Mouse (Mus musculus) macrophage (primary cell): ENCODE measurements at regions not wholly inside any gene's neighbourhood (a gene's known extent, or its start where the extent isn't known, plus 50 kb on each side); places are given as distances from the start of the nearest gene placed in this dataset.
"Not testable (repeated sequence)": the region's sequence is repeated elsewhere in the genome, so short reads cannot be mapped to it uniquely, and the experiment has no call there.

ENCODE experiments used
- H3K27ac ChIP-seq: fragments of 350-480 bp; formaldehyde crosslinking; 2 replicates; pipeline ENCODE4 v1.9.0; 2021
- H3K36me3 ChIP-seq: fragments of 350-480 bp; formaldehyde crosslinking; 2 replicates; pipeline ENCODE4 v1.9.0; 2021; ENCODE audit errors: inconsistent target
- H3K4me3 ChIP-seq: fragments of 350-480 bp; formaldehyde crosslinking; 2 replicates; pipeline ENCODE4 v1.9.0; 2021; ENCODE audit errors: inconsistent target
- H3K79me2 ChIP-seq: fragments of 350-480 bp; formaldehyde crosslinking; 2 replicates; pipeline ENCODE4 v1.9.0; 2021; ENCODE audit errors: inconsistent target
- WGBS: methylation state at CpG from one replicate; pipeline ENCODE4 v1.1.7; 2026; ENCODE audit warnings: inconsistent platforms; ENCODE audit not compliant: missing documents; 5-methylcytosine and 5-hydroxymethylcytosine counted together

DNA sequence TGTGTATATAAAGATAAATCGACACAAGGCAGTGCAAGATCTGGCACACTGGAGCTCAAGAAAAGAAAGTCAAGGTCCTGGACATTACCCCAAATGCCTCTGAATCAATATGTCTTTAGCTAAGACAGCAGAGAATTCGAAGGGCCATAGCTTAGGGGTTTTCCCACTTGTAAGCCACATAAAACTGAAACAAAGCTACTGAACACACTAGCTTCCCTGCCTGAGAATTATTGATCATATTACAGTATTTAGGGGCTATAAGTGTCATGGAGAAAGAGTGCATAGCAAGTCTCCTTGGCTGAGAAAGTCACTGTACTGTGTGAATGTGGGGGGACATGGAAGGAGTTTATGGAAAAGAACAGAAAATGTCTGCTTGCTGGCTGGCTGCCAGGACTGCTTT, 207.3 kb upstream of the Htr1f start:
- no peak overlapping the region for H3K4me3 ChIP-seq
- no peaks in the 10 kb centered on the region for H3K79me2 ChIP-seq
- 59% methylated on average over 2 of the region's 2 CpGs for WGBS
- H3K27ac ChIP-seq: no peak overlapping the region
- H3K36me3 ChIP-seq: no peaks in the 10 kb centered on the region

DNA sequence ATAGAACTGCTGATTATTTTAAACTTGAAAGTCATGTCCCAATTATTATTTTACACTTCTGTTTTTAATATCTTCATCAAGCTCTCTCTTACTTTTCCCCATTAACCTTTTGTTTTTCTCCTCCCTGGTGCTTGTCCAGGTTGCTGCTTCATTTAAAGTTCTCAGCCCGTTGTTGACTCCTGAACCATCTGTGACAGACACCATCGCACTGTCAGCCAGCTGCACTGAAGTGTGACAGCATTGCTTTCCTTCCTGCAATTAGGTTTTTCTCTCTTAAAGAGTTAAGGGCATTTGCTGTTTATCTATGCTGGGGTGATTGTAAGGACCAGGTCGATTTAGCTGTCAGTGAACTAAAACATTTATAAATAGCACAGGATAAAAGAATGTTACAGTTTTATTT, 205.3 kb upstream of the Pou1f1 start:
- no peak overlapping the region for H3K27ac ChIP-seq
- 81% methylated on average over 3 of the region's 3 CpGs for WGBS
- no peaks in the 10 kb centered on the region for H3K79me2 ChIP-seq
- no peaks in the 10 kb centered on the region for H3K36me3 ChIP-seq
- H3K4me3 ChIP-seq: no peak overlapping the region

DNA sequence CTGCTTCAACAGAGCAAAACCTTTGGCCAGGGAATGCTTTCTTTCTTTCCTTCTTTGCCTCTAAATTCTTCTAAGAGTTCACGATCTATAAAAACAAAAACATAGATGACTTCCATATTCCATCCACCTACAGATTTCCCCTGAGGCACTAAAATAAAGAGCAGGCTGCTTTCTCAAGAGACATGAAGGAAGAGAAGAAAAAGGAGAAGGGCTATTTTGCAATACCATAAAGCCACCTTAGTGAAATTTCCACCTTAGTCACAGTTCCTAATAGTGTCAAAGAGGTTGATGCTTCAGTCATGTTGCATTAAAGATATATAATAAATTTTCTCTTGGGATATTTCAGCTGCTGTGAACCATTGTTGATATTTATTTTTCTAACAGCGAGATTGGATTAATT, 187.9 kb upstream of the Pou1f1 start:
- no peak overlapping the region for H3K27ac ChIP-seq
- H3K79me2 ChIP-seq: no peaks in the 10 kb centered on the region
- WGBS: 100% methylated on average over 2 of the region's 2 CpGs
- no peaks in the 10 kb centered on the region for H3K36me3 ChIP-seq
- no peak overlapping the region for H3K4me3 ChIP-seq

DNA sequence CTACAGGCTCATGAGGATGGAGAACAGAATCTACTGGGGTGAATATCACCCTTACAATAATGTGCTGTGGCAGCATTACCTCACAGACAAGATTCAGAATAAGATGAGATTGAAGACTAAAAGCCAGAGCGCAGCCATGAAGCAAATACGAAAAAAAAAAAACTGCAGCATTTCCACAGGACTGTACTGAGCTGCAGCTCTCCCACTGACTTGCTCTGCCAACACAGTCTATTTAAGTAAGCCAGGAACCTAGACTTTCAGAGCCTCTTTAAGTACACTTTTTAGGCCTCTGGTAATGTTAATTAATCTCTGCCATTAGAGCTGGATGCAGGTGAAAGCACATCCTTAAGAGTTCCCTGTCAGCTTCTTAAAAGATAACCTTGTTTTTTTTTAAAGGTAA, 181.1 kb upstream of the Pou1f1 start:
- Histone ChIP-seq H3K79me2 (no peaks in the 10 kb centered on the region), H3K36me3 (no peaks in the 10 kb centered on the region), H3K27ac (no peak overlapping the region), H3K4me3 (no peak overlapping the region)
- 97% methylated on average over 2 of the region's 2 CpGs for WGBS

DNA sequence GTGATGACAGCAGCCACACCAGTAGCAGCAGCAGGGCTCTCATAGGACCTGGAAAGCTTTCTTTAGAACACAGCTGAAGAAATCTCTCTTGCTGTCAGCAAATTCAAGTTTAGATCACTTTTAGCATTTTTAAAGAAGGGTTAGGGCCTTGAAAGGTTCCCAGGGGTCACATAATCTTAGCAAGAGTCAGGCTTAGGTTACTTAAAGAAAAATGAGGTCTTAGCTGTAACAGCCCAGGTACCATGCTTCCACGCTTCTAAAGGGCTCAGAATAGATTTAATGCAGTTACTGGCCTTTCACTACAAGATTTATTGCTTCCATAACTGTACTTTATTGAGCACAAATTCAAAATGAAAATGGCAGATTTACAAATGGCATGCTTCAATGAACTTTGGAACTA, 160.4 kb upstream of the Pou1f1 start:
- H3K27ac ChIP-seq: no peak overlapping the region

DNA sequence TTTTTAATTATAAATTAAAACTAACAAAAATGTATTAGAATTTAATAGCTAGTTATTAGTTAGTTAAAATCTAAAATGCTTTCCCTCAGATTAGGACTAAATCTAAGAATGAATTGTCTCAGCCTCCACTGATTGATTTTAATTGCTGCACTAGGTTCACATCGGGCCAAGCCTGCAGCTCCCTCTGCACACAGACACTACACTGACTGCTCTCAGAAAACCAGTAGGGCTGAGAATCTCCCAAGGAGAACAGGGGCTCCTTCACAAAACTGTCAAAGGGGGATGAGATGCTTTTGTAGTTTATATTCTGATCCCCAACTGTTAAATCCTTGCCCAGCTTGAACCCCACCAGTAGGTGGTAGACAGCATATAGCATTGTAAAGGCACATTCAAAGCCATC, 151.0 kb upstream of the Pou1f1 start:
- H3K27ac ChIP-seq: no peak overlapping the region
- H3K79me2 ChIP-seq: no peaks in the 10 kb centered on the region
- no peaks in the 10 kb centered on the region for H3K36me3 ChIP-seq
- WGBS: 100% methylated on average over 1 of the region's 1 CpGs
- H3K4me3 ChIP-seq: no peak overlapping the region

More for the DNA sequence above, 160.4 kb upstream of the Pou1f1 start:
- H3K4me3 ChIP-seq: no peak overlapping the region
- 100% methylated on average over 1 of the region's 1 CpGs for WGBS
- no peaks in the 10 kb centered on the region for H3K36me3 ChIP-seq
- H3K79me2 ChIP-seq: no peaks in the 10 kb centered on the region

DNA sequence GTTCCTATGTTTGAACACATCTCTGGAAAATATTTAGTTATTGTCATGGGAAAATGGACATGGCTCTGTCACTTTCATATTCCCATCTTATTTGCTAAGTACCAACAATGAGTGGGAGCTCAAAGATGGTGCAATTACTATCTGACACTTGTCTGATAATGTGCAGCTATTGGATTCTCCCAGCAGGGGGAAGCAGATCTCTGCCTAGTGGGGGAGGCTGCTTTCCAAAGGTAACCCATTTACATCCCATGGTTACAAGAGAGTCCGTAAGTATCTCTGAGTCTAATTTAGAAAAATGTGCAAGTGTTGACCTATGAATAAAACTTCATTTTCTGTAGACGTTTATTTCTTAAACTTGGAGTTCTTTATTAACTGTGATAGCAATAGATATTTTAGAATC, 149.4 kb upstream of the Pou1f1 start:
- Histone ChIP-seq H3K79me2 (no peaks in the 10 kb centered on the region), H3K27ac (no peak overlapping the region), H3K36me3 (no peaks in the 10 kb centered on the region), H3K4me3 (no peak overlapping the region)
- 56% methylated on average over 2 of the region's 2 CpGs for WGBS

DNA sequence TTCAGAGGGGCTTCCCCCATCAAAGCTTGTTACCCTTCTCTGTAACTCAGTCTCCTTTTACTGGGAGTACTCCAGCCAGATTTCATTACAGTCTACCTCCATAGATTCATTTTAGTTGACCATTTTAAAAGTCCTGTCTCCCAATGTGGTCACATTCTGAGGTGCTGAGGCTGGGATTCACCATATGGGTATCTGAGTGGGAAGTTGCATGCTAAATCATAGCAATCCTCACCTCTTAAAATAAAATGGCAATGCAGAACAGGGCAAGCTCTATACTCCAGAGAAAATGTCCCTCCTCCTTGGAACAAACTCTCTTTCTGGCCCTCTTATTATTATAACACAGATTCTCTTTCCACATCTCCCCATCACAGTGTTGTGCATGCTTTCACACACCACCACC, 143.8 kb upstream of the Pou1f1 start:
- no peak overlapping the region for H3K27ac ChIP-seq
- no peaks in the 10 kb centered on the region for H3K36me3 ChIP-seq
- no peak overlapping the region for H3K4me3 ChIP-seq
- no peaks in the 10 kb centered on the region for H3K79me2 ChIP-seq

DNA sequence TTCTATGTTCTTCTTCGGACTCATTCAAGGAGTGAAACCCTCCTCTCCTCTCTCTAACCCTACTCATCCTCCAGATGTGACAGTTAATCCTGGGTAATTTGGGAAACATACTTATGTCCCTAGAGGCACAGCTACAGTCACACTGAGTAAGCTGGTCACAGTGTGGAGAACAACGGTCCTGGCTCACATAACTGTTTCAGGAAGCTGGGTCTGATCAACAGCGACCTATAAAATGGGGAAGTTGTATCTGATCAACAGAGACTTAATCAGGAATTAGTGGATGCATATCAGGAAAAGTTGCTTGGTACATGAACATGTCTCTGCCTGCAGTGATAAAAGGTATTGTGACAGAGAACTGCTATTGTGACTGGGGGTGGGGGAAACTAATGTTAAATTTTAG, 142.0 kb upstream of the Pou1f1 start:
- 35% methylated on average over 3 of the region's 3 CpGs for WGBS
- no peaks in the 10 kb centered on the region for H3K36me3 ChIP-seq
- no peak overlapping the region for H3K27ac ChIP-seq
- H3K4me3 ChIP-seq: no peak overlapping the region
- no peaks in the 10 kb centered on the region for H3K79me2 ChIP-seq

DNA sequence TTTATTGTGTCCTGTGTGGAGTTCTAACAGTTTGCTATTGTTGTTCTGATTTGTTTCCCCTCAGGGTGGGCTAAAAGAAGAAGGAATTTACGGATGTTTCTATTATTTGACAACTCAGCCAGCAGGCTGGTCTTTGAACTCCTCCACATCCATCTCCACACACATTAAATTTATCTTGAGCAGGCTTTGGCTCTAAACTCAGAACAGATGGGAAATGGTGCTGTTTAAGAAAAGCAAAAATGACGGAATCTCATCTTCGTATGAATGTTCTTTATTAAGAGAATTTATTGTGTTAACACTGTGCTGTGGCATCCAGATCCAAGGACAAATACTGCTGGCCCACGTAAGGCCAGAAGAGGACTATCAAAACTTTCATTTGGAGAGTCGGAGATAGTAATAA, 140.4 kb upstream of the Pou1f1 start:
- no peaks in the 10 kb centered on the region for H3K36me3 ChIP-seq
- H3K79me2 ChIP-seq: no peaks in the 10 kb centered on the region
- no peak overlapping the region for H3K4me3 ChIP-seq
- no peak overlapping the region for H3K27ac ChIP-seq
- WGBS: 95% methylated on average over 4 of the region's 5 CpGs

DNA sequence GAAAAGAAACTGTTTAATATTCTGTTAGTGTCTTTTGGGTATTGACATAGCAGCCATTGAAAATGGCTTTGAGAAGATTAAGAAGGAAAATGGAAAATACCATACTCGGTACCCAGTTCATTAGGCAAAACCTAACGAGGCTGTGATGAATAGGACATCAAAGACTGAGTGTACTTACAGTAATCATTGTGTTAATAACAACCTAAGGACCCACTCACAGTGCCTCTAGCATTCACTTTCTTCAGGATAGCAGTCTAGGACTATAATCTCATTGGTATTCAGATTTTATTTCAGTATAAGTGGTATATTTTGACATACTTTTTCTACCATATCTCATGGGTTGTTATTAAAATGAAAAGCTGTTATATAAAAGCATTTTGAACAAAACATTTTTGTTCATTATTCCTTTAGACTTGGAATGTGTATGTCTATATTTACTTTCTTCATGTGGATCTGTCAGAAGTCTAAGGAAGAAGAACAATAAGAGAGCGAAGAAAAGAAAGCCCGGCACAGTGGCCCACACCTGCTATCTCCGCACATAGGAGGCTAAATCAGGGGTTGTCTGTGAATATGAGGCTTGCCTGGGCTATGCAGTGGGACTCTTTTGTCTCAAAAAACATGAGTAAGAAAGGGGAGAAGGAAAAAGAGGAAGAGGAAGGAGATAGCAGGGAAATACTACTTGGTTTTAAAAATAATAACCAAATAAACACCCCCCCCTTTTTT, 116.2 kb upstream of the Pou1f1 start:
- no peak overlapping the region for H3K27ac ChIP-seq
- 98% methylated on average over 5 of the region's 5 CpGs for WGBS
- no peaks in the 10 kb centered on the region for H3K36me3 ChIP-seq
- no peak overlapping the region for H3K4me3 ChIP-seq
- H3K79me2 ChIP-seq: no peaks in the 10 kb centered on the region

DNA sequence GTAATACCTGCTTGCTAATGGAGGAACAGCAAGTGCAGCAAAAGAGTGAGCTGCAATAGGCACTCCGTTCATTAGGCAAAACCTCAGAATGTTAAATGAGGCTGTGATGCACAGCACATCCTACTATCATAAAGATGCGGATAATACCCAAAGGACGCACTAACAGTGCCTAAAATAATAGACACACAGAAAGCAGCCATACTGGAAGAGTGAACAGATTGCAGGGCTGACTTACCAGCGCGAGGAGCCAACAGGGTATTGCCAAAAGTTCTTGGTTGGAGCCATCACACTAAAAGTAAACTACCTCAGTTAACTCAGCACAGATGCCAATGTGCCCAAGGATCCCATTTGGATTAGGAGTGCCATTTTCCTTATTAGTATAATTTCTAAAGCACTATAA, 115.5 kb upstream of the Pou1f1 start:
- H3K79me2 ChIP-seq: no peaks in the 10 kb centered on the region
- no peaks in the 10 kb centered on the region for H3K36me3 ChIP-seq
- no peak overlapping the region for H3K4me3 ChIP-seq
- 99% methylated on average over 5 of the region's 5 CpGs for WGBS
- H3K27ac ChIP-seq: no peak overlapping the region

DNA sequence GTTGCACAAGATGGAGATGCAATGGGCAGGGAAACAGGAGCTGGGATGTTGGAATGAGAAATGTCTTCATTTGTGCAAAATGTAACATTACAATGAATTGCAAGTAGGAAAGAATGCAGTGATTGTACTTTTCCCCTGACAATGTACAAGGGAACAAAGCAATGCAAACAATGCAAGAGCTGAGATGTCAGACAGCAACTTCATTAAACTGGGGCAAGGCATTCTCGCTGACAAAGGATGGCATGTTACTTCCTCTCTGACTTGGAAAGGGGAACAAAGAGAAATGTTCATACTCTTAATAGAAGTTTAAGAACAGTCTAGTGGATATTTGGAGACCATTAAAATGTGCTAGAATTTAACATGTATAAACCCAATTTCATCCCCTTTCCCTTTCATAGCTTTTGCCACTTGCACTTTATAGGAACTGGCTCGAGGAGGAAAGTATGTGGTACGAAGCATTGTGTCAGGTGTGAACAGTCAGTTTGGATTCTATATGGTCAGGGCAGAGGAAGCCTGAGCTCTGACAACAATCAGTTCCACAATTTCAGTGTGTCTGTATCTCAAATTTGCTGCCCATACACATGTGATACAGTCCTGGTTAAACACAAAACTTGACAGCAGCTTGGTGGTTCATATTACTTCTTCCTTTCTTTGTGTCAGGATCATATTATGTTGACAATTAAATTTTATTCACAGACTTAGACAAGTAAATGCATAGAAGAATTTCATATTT, 114.3 kb upstream of the Pou1f1 start:
- no peaks in the 10 kb centered on the region for H3K79me2 ChIP-seq
- H3K4me3 ChIP-seq: no peak overlapping the region
- H3K36me3 ChIP-seq: no peaks in the 10 kb centered on the region
- 19% methylated on average over 3 of the region's 3 CpGs for WGBS
- peak overlapping the region; percentile 70 for H3K27ac ChIP-seq

DNA sequence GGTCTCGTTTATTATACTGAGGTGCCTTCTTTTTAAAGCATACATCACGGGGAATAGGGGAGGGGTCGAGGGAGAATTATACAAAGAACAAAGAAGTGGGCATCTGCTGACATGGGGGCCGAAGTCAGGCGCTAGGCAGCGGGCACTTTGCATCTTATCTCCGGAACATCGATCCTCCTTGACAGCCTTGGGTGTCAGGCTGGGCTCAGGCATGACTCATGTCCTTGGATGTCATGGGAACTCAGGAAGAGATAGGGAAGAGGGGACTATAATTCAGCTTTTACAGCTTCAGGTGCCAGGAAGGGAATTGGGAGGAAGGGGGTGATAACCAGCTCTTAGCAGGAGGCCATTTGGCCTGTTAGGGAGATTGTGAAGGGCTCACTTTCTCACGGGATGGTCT, 88.3 kb upstream of the Pou1f1 start:
- 89% methylated on average over 4 of the region's 9 CpGs for WGBS
- H3K4me3 ChIP-seq, H3K36me3 ChIP-seq, H3K79me2 ChIP-seq, H3K27ac ChIP-seq: not testable (repeated sequence)

DNA sequence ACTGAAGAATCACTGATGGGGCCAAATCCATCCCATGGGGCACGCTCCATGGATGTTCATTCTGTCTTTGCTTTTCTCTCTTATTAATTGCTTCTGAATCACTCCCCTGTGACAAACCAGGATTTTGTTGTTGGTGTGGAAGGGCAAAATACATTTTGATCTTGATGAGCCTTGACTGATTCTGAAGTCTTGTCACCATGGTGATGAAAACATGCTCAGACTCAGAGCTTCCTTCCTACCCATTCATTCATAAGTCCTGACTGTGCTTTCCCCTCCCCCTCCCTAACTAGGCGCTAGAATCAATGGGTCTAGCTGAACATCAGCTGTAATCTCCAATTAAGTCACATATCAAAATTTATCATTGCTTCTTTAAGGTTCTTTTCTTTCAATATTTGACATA, 84.2 kb upstream of the Pou1f1 start:
- WGBS: 87% methylated on average over 2 of the region's 2 CpGs
- H3K36me3 ChIP-seq: no peaks in the 10 kb centered on the region

DNA sequence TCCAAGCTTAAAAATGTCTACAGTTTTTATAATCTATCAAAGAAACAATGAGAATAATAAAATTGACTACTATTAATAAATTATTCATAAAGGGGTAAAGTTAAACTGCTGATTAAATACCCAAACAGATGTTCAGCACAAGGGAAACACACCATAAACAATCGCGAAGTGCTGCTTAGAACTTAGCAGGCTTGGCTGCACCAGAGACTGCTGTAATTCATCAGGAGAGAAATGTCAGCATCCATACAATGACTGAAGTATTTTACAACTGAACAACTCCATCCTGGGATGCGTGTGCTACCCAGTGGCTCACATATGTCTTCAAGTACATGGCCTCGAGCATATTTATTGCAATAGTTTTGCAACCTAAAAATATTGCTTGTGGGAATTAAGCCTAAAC, 78.4 kb upstream of the Pou1f1 start:
- WGBS: 93% methylated on average over 4 of the region's 4 CpGs
- Histone ChIP-seq H3K27ac (no peak overlapping the region), H3K36me3 (no peaks in the 10 kb centered on the region), H3K4me3 (no peak overlapping the region), H3K79me2 (no peaks in the 10 kb centered on the region)

More for the DNA sequence above, 84.2 kb upstream of the Pou1f1 start:
- no peak overlapping the region for H3K27ac ChIP-seq
- H3K4me3 ChIP-seq: no peak overlapping the region
- no peaks in the 10 kb centered on the region for H3K79me2 ChIP-seq
